ENCODE assay signal across 23 mouse cellular contexts in genomic region chr15:27968183-27968582, GRCm38 (mm10). TPM values are rescaled to one million over a fixed set of nuclear protein-coding genes. Genes with fewer than 3 reads are reported as not detected.
DNase-seq lines count a peak whose midpoint lies in the region; ATAC-seq and TF ChIP-seq lines count a peak whose summit lies in the region.
"Had no signal": no experiment of that assay in that cellular context is flagged by ENCODE, and none has a peak within 500 bp of the region (broad histone marks: within the 10 kb centered on the region; RNA-seq: fewer than 3 reads in every experiment).

No protein-coding gene starts in this region.

- no peak for TF ChIP-seq CTCF in intestine, postnatal 0 days (IDR thresholded peaks at IDR 0.05; ENCODE audit: low read depth)
- TF ChIP-seq CTCF in ES-Bruce4 (IDR thresholded peaks at IDR 0.05; ENCODE audit: low read depth, low read length), result no peak

- ATAC-seq in intestine, embryonic 16.5 days, result 0 out of 2 replicates have a peak, but pooled peaks have one; percentile 18
- ATAC-seq in intestine, postnatal 0 days, result no peak
- 0 out of 2 replicates have a peak, but pooled peaks have one; percentile 18 for ATAC-seq in stomach, embryonic 15.5 days (ENCODE audit: insufficient read depth, low FRiP score, low read depth)
- no peak for ATAC-seq in neural tube, embryonic 15.5 days (ENCODE audit: low FRiP score)
- ATAC-seq: forebrain, embryonic 14.5 days had no signal

- no peaks in the 10 kb centered on the region for H3K27me3 ChIP-seq in intestine, embryonic 16.5 days (replicated peaks; ENCODE audit: control insufficient read depth, insufficient read depth, low read length)
- H3K27me3 ChIP-seq in intestine, postnatal 0 days (replicated peaks; ENCODE audit: control insufficient read depth, insufficient read depth, low read length), result no peaks in the 10 kb centered on the region
- no peaks in the 10 kb centered on the region for H3K27me3 ChIP-seq in ES-Bruce4 (ENCODE audit: control insufficient read depth, insufficient read depth, low read length, poor library complexity, severe bottlenecking)
- no peaks in the 10 kb centered on the region for H3K27me3 ChIP-seq in stomach, embryonic 15.5 days (replicated peaks)
- no peaks in the 10 kb centered on the region for H3K27me3 ChIP-seq in neural tube, embryonic 15.5 days (replicated peaks)
- H3K27me3 ChIP-seq: hindbrain, embryonic 15.5 days; intestine, embryonic 15.5 days; limb, embryonic 13.5 days; liver, embryonic 13.5 days had no signal

- TF ChIP-seq POLR2A in ES-Bruce4 (IDR thresholded peaks at IDR 0.05; ENCODE audit: insufficient read depth, low read length), result peak; percentile 31

- in situ Hi-C loops in ES-E14 (cut with MboI; ENCODE audit: low sequenced_read_pairs in 2 of 2, unreplicated experiment in 2 of 2), result no loop called here

- peak; percentile 26 for DNase-seq in ES-E14 (ENCODE audit: low read depth, low spot score)
- no peak for DNase-seq in yolk sac, embryonic 10.5 days (ENCODE audit: low spot score)
- DNase-seq: adrenal gland, adult 2 months; cerebellum, adult 11 months; cerebellum, adult 9-11 months; gastrocnemius, postnatal 36 days; heart, postnatal 4 days; kidney, postnatal 25 days; liver, embryonic 13.5 days; lung, adult 2 months; midbrain, embryonic 14.5 days had no signal

- no peak for TF ChIP-seq EP300 in ES-Bruce4 (IDR thresholded peaks at IDR 0.05; ENCODE audit: insufficient read depth, low read depth, low read length)

- H3K4me2 ChIP-seq in intestine, embryonic 16.5 days (ENCODE audit: low read depth, low read length), result no peak overlapping the region
- H3K4me2 ChIP-seq in intestine, postnatal 0 days (replicated peaks; ENCODE audit: low read depth), result no peak overlapping the region
- H3K4me2 ChIP-seq in stomach, embryonic 15.5 days, result no peak overlapping the region
- no peak overlapping the region for H3K4me2 ChIP-seq in neural tube, embryonic 15.5 days
- H3K4me2 ChIP-seq: hindbrain, embryonic 15.5 days; intestine, embryonic 15.5 days; limb, embryonic 13.5 days; liver, embryonic 13.5 days had no signal

- H3K27ac ChIP-seq in intestine, embryonic 16.5 days (ENCODE audit: low read length), result no peak overlapping the region
- no peak overlapping the region for H3K27ac ChIP-seq in intestine, postnatal 0 days (ENCODE audit: low read depth, low read length)
- H3K27ac ChIP-seq in ES-Bruce4 (ENCODE audit: insufficient read depth, low read length), result no peak overlapping the region
- 0 out of 2 replicates have a peak overlapping the region, but pooled peaks have one; percentile 79 for H3K27ac ChIP-seq in ES-E14 (ENCODE audit: insufficient read depth, low read depth, low read length, poor library complexity, severe bottlenecking)
- no peak overlapping the region for H3K27ac ChIP-seq in stomach, embryonic 15.5 days
- no peak overlapping the region for H3K27ac ChIP-seq in neural tube, embryonic 15.5 days (replicated peaks)
- H3K27ac ChIP-seq: heart, embryonic 10.5 days; hindbrain, embryonic 15.5 days; intestine, embryonic 15.5 days; layer of hippocampus, adult 2 months; limb, embryonic 13.5 days; liver, embryonic 13.5 days had no signal

- H3K9ac ChIP-seq in intestine, embryonic 16.5 days (ENCODE audit: low read depth, low read length), result no peak overlapping the region
- no peak overlapping the region for H3K9ac ChIP-seq in intestine, postnatal 0 days (ENCODE audit: low read depth, low read length)
- H3K9ac ChIP-seq in ES-Bruce4 (ENCODE audit: low read depth, poor library complexity, severe bottlenecking), result no peak overlapping the region
- no peak overlapping the region; the same call in 1 of the 2 replicates for H3K9ac ChIP-seq in ES-E14 (ENCODE audit: insufficient read depth, low read depth, low read length, poor library complexity, severe bottlenecking)
- H3K9ac ChIP-seq in stomach, embryonic 15.5 days, result no peak overlapping the region
- H3K9ac ChIP-seq in neural tube, embryonic 15.5 days (replicated peaks), result no peak overlapping the region
- H3K9ac ChIP-seq: hindbrain, embryonic 15.5 days; intestine, embryonic 15.5 days; limb, embryonic 13.5 days; liver, embryonic 13.5 days had no signal

- H3K9me3 ChIP-seq in intestine, embryonic 16.5 days (ENCODE audit: control insufficient read depth, low read length), result no peaks in the 10 kb centered on the region
- no peaks in the 10 kb centered on the region for H3K9me3 ChIP-seq in intestine, postnatal 0 days (ENCODE audit: control insufficient read depth)
- H3K9me3 ChIP-seq in ES-Bruce4 (replicated peaks; ENCODE audit: control insufficient read depth, insufficient read depth, low read length, poor library complexity, severe bottlenecking), result no peaks in the 10 kb centered on the region
- no peaks in the 10 kb centered on the region for H3K9me3 ChIP-seq in ES-E14 (ENCODE audit: control insufficient read depth, insufficient read depth, low read depth, low read length)
- H3K9me3 ChIP-seq in stomach, embryonic 15.5 days, result no peaks in the 10 kb centered on the region
- H3K9me3 ChIP-seq in neural tube, embryonic 15.5 days (replicated peaks), result no peaks in the 10 kb centered on the region
- H3K9me3 ChIP-seq: heart, embryonic 10.5 days; hindbrain, embryonic 15.5 days; intestine, embryonic 15.5 days; limb, embryonic 13.5 days; liver, embryonic 13.5 days; megakaryocyte, embryonic 14.5 days had no signal

- peaks cover 22% of the 10 kb centered on the region for H3K4me1 ChIP-seq in intestine, embryonic 16.5 days (ENCODE audit: control insufficient read depth, insufficient read depth, low read length)
- no peaks in the 10 kb centered on the region for H3K4me1 ChIP-seq in intestine, postnatal 0 days (replicated peaks; ENCODE audit: control insufficient read depth, insufficient read depth, low read length)
- no peaks in the 10 kb centered on the region for H3K4me1 ChIP-seq in ES-Bruce4 (ENCODE audit: control insufficient read depth, insufficient read depth, low read length)
- H3K4me1 ChIP-seq in ES-E14 (ENCODE audit: control insufficient read depth in 2 of 2, insufficient read depth in 2 of 2, low read length in 2 of 2, poor library complexity in 1 of 2), result peaks cover 0 to 9% of the 10 kb centered on the region in 2 experiments; a peak in 1 of 4 replicates
- H3K4me1 ChIP-seq in stomach, embryonic 15.5 days, result no peaks in the 10 kb centered on the region; the same call in 1 of the 2 replicates
- peaks cover 45% of the 10 kb centered on the region for H3K4me1 ChIP-seq in neural tube, embryonic 15.5 days
- H3K4me1 ChIP-seq: megakaryocyte, embryonic 14.5 days had no signal

- no peak overlapping the region for H3K4me3 ChIP-seq in intestine, embryonic 16.5 days (ENCODE audit: low read length)
- no peak overlapping the region for H3K4me3 ChIP-seq in intestine, postnatal 0 days (ENCODE audit: low read depth, low read length)
- H3K4me3 ChIP-seq in ES-Bruce4 (ENCODE audit: low read depth, low read length) (no peak overlapping the region), ES-E14 (ENCODE audit: insufficient read depth in 1 of 2, low read depth in 1 of 2, low read length in 2 of 2, poor library complexity in 1 of 2, severe bottlenecking in 1 of 2) (peak overlapping the region; percentile 48 to 57)
- H3K4me3 ChIP-seq in stomach, embryonic 15.5 days (replicated peaks), result no peak overlapping the region
- H3K4me3 ChIP-seq in neural tube, embryonic 15.5 days (replicated peaks), result no peak overlapping the region
- H3K4me3 ChIP-seq: heart, embryonic 10.5 days; hindbrain, embryonic 15.5 days; intestine, embryonic 15.5 days; layer of hippocampus, adult 2 months; limb, embryonic 13.5 days; liver, embryonic 13.5 days; megakaryocyte, embryonic 14.5 days had no signal

- WGBS in intestine, embryonic 16.5 days, result 76% methylated on average over 8 of the region's 8 CpGs
- 78% methylated on average over 8 of the region's 8 CpGs for WGBS in intestine, postnatal 0 days
- 67% methylated on average over 8 of the region's 8 CpGs for WGBS in stomach, embryonic 15.5 days
- 79% methylated on average over 8 of the region's 8 CpGs for WGBS in neural tube, embryonic 15.5 days

- no peaks in the 10 kb centered on the region for H3K36me3 ChIP-seq in intestine, embryonic 16.5 days (ENCODE audit: control insufficient read depth, insufficient read depth, low read length)
- H3K36me3 ChIP-seq in intestine, postnatal 0 days (ENCODE audit: control insufficient read depth, insufficient read depth), result no peaks in the 10 kb centered on the region
- H3K36me3 ChIP-seq in ES-Bruce4 (ENCODE audit: control insufficient read depth, insufficient read depth, low read length, poor library complexity, severe bottlenecking), result no peaks in the 10 kb centered on the region
- no peaks in the 10 kb centered on the region for H3K36me3 ChIP-seq in ES-E14 (ENCODE audit: control insufficient read depth, insufficient read depth, low read length, poor library complexity, severe bottlenecking)
- H3K36me3 ChIP-seq in stomach, embryonic 15.5 days, result no peaks in the 10 kb centered on the region
- H3K36me3 ChIP-seq in neural tube, embryonic 15.5 days, result no peaks in the 10 kb centered on the region
- H3K36me3 ChIP-seq: heart, embryonic 10.5 days; hindbrain, embryonic 15.5 days; intestine, embryonic 15.5 days; limb, embryonic 13.5 days; liver, embryonic 13.5 days had no signal

TF ChIP-seq in ES-E14, 5 proteins besides CTCF, POLR2A, EP300 and RAD21:
- TF ChIP-seq MAFK (IDR thresholded peaks at IDR 0.05; ENCODE audit: insufficient read depth, low read depth, low read length) (peak; percentile 71; the same call in 1 of the 2 replicates), ZNF384 (IDR thresholded peaks at IDR 0.05; ENCODE audit: low read depth, low read length) (no peak)
TF ChIP-seq in ES-E14: peak in this region for 1.

RNA-seq across cellular contexts. Expression of gene Trio, which starts 57.5 kb away (rescaled TPM):
- polyA plus RNA-seq in intestine, embryonic 16.5 days (2015; fragmentation: Nextera tagmentation; extraction: Ambion mirVana), result 12.2 and 13.4 TPM in 2 replicates
- polyA plus RNA-seq in intestine, postnatal 0 days (2015; fragmentation: Nextera tagmentation; extraction: Ambion mirVana), result 10.0 and 11.8 TPM in 2 replicates
- polyA plus RNA-seq in ES-Bruce4 (2011; ENCODE audit: insufficient read depth, insufficient read length, low read depth, missing spikeins), result 52.5 and 62.2 TPM in 2 replicates
- total RNA-seq in ES-E14 (2012; rRNA removed), result 34.4 and 41.5 TPM in 2 replicates
- polyA plus RNA-seq in stomach, embryonic 15.5 days (2015; fragmentation: Nextera tagmentation; extraction: Ambion mirVana), result 20.9 and 26.7 TPM in 2 replicates
- 31.3 and 36.4 TPM in 2 replicates for polyA plus RNA-seq in neural tube, embryonic 15.5 days (2015; fragmentation: Nextera tagmentation; extraction: Ambion mirVana)

Comparison
In these comparisons a context has a peak if more than half of its experiments do, and no peak if none do; other contexts are left out.
1. ATAC-seq: peak in intestine, embryonic 16.5 days (single experiment) and stomach, embryonic 15.5 days (single experiment); none in intestine, postnatal 0 days (single experiment) and neural tube, embryonic 15.5 days (single experiment).
2. H3K4me3 ChIP-seq: peak in ES-E14 (2 of 2); none in intestine, embryonic 16.5 days (single experiment), intestine, postnatal 0 days (single experiment), ES-Bruce4 (single experiment), stomach, embryonic 15.5 days (single experiment) and neural tube, embryonic 15.5 days (single experiment).